Mouse (Mus musculus): Measurements from ENCODE around the gene Stip1.
"Not testable (repeated sequence)": the region's sequence is repeated elsewhere in the genome, so short reads cannot be mapped to it uniquely, and the experiment has no call there.

The Stip1 gene

DNA sequence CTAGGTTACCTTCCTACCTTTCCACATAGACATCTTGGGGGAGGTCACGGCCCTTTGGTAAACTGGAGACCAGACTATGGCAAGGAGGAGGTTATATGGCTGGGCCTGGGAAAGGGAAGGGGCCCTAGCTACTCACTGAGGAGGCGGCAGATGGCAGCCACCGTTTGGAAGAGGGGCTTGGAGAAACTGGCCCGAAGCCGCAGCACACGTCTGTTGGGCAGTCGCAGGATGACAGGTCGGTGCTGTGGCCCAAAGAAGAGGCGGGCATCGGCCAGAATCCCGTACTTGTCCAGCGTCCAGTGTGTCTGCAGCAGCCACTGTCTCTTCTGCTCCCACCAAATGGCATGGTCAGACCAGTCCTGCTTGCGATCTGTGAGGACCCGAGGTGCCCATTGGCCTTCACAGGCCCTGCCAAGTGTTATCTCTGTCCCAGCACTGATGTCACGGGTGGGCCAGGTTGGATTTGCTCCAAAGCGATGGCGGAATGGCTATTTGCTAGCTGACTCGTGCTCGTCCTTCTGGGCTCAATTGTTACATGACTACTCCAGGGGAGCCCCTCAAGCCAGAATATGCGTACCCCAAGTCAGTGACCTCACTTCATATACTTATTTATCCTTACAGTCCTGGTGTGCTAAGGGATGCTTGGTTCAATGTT lies 25.2 kb downstream of the Stip1 start:
- no peak for DNase-seq (ENCODE audit: low read depth, low spot score)

DNA sequence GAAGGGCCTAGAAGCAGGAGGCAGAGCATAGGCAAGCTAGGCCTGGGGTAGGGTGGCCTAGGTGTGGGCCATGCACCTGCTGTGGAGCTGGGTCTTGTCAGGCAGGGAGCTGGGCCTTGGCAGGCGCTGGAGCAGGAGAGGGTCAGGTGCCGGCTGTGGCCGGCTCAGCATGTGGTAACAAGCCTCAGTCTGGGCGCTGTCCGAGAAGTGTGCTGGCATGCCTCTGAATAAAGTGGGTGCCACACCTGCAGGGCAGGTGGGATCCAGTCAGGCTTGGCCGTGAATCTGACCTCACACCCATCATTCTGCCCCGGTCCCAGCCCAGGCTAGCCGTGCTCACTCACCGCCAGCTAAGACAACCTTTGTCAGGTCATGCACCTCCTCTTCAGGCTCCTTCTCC lies 25.8 kb downstream of the Stip1 start:
- DNase-seq (ENCODE audit: low read depth, low spot score): no peak

DNA sequence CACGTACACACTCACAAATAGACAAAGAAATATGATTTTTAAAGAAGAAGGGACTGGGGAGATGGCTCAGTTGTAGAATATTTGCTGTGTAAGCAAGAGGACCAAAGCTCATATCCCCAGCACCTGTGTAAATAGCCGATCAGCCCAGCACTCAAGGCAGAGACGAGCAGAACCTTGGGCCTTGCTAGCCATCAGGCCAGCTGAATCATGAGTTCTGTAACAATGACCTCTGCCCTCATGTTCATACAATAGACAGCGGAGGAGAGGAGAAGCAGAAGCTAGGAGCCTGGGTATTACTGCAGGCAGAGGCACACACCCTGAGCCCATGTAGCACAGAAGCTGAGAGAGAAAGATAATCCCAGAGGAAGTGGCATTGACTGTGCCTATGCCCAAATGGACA lies 27.3 kb downstream of the Stip1 start:
- DNase-seq (ENCODE audit: low read depth, low spot score): no peak

DNA sequence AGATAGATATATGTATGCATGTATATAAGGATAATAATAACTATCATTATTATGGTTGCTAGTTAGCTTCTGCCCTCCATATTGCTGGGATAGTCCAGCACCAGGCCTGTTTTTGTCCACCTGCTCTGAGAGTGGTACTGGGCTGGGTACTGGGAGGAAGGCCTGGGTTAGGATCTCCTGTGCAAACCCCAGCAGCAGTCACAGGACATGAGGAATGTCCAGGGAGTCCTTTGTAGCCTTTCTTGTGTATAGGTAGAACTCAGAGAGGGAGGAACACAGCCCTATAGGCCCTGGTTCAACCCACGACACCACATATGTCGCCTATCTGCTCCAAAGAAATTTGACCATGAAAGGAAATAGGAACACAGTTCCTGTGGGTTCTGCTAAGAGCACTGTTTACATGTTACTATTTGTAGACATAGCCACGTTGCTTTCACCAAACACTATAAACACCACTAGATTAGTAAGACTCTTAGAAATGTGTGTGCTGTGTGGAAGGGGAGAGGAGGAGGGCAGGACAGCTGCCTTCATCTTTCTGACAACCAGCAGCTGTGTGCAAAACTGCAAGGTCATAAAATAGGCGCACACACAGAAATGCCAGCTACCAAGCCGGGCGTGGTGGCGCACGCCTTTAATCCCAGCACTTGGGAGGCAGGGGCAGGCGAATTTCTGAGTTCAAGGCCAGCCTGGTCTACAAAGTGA lies 32.7 kb downstream of the Stip1 start:
- no peak for DNase-seq (ENCODE audit: low read depth, low spot score)

GRCm38 (mm10) chr19:6999360-7000063 lies 40.3 kb downstream of the Stip1 start:
- no peak for DNase-seq (ENCODE audit: low read depth, low spot score)

DNA sequence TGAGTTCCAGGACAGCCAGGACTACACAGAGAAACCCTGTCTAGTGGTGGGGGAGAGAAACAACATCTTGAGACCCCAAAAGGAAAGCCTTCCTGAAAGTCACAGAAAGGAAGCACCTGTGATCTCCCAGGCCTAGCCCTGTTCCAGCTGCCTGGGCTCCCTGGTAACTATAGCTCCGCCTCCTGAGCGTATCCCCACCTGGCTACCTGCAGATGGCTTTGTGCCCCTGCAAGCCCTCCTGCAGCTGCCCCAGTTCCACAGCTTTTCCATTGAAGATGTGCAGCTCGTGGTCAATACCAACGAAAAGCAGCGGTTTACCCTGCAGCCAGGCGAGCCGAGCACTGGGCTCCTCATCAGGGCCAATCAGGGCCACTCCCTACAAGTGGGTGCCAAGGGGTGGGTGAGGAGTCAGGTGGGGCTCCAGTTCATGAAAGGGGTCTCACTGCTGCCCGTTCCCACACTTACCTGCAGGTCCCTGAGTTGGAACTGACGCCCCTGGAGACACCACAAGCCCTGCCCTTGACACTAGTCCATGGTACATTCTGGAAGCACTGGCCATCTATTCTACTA lies 42.0 kb downstream of the Stip1 start:
- DNase-seq (ENCODE audit: low read depth, low spot score): no peak

DNA sequence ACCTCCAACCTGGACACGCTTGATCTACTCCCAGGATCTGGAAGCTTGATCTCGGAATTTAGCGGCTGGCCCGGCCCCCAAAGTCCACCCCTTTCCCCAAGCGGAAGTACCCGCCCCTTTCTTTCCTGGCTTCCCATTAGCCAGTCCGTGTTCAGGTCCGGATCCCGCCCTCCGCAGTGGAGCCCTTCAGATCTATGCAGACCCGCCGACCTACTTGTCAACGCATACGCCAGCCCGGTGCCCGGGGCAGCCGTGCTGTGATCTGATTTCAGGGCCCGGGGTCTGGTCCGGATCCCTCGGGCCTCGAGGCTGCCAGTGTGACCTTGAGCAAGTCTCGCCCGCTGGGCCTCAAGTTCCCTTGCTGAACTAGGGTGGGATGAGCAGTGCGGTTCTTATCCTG lies 43.8 kb downstream of the Stip1 start, which contains the start of the genes Nudt22 and Trpt1:
Gene Nudt22, minus strand, starts transcription at position 112 of the 400 bp plus-strand sequence.
Gene Trpt1, plus strand, starts transcription at position 126 of the 400 bp plus-strand sequence.
- peak; percentile 72 for DNase-seq (ENCODE audit: low read depth, low spot score)

- DNase-seq (ENCODE audit: low read depth, low spot score): no peak
These were observed 44.3 kb downstream of the Stip1 start for GRCm38 (mm10) chr19:6995255-6995991.

DNA sequence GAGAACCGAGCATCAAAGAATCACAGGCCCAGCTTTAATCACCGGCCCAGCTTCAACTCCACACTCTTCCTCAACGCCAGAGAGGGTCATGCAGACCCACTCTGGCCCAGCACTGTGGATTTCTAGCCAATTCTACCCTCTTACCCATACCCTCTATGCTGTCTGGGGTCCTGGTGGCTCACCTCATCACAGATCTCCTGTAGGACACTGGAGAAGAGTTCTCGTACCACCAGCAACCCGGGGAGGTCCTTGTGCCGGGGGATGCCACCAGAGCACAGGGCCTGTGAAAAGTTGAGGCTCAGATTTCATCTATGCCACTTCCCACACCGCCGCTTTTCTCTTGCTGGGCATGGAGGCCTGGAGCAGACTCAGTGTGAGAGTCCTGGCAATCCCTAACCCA lies 45.3 kb downstream of the Stip1 start:
- no peak for DNase-seq (ENCODE audit: low read depth, low spot score)

GRCm38 (mm10) chr19:6994002-6994401 lies 45.8 kb downstream of the Stip1 start:
- DNase-seq (ENCODE audit: low read depth, low spot score): no peak

- no peak for DNase-seq (ENCODE audit: low read depth, low spot score)
These were observed 46.6 kb downstream of the Stip1 start for GRCm38 (mm10) chr19:6993011-6993770.

GRCm38 (mm10) chr19:6992011-6992858 lies 47.5 kb downstream of the Stip1 start, which contains the start of gene Dnajc4:
Gene Dnajc4 (minus strand): TSS chr19:6992572.
- DNase-seq (ENCODE audit: low read depth, low spot score): peak; percentile 88

DNA sequence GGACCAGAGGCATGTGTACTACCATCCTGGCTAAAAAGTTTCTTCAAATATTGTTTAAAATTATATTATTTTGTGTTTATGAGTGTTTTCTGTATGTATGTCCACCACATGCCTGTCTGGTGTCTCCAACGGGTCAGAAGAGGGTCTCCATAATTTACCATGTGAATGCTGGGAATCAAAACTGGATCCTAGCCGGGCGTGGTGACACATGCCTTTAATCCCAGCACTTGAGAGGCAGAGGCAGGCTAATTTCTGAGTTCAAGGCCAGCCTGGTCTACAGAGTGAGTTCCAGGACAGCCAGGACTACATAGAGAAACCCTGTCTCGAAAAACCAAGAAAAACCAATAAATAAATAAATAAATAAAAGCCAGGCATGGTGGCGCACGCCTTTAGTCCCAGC lies 48.6 kb downstream of the Stip1 start:
- DNase-seq (ENCODE audit: low read depth, low spot score): not testable (repeated sequence)

GRCm38 (mm10) chr19:6990712-6991111 lies 49.1 kb downstream of the Stip1 start:
- DNase-seq (ENCODE audit: low read depth, low spot score): no peak

DNA sequence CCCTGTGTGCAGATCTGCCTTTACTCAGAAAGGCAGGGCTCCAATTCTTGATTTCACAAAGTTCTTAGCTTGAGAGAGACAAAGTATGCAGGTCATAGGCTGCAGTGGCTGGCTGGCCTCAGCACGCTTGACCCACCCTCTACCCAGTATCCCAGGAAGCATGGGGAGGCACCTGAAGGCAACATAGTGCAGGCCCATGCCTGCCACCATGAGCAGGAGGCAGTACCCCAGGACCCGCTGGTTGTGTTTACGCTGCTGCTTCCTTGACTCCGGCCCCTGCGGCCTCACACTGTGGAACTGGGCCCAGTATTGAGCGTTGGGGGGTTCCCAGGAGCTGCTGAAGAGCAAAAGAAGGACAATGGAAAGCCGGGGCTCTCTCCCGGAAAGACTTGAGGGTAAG lies 50.5 kb downstream of the Stip1 start:
- DNase-seq (ENCODE audit: low read depth, low spot score): no peak

DNA sequence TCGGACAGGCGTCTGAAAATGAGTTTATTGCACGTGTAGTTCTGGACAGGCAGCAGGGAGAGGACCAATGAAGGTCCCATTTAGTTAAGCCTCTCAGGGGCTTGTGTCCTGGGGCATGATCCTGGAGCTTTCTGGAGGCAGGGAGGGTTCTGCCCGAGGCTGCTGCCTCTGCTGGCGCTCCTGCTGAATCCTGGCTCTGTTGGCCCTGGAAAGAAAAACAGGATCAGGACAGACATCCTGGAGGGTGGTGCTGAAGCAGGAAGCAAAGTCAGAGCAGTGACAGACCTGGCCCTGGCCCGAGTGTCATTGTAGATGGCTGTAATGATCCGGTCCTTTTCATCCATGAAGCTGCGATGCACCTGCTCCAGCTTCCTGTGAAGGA lies 51.9 kb downstream of the Stip1 start:
- no peak for DNase-seq (ENCODE audit: low read depth, low spot score)

DNA sequence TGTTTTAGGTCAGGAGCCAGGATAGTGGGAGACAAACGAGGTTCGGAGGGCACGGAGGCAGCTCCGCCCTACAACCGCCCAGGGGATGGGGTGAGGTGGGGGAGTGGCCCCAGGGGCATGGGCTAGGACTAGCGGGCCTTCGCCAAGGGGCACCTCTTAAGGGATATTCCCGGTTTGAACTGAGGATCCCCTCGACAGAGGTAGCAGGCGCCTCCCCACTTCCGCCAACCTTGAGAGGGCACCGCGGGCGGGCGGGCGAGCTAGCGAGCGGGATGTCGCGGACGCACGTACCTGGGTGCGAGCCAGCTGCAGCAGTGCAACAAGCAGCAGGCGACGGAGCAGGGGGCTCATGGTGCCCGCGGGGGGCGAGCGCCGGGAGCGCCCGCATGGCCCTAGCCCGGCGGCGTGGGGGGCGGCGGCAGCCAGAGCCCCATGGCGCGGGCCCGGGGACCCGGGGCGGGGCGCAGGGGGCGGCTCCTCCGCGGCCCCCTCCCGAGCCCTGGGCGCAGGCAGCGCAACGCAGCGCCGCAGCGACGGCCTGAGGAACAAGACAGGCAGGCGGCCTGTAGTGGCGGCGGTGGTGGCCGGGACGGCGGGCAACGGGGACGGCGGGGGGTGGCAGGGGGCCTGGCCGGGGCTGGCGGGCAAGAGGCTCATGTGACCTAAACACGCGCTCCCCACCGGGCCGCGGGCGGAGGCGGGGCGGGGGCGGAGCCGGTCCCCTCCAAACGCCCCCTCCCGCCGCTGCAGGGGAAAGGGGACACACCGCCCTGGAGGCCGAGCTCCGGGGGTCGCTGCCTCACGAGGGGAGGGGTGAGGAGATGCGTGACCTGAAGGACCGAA lies 52.5 kb downstream of the Stip1 start, which contains the start of gene Vegfb:
Gene Vegfb, minus strand, starts transcription at position 591 of the 843 bp plus-strand sequence.
- no peak for DNase-seq (ENCODE audit: low read depth, low spot score)

GRCm38 (mm10) chr19:6985951-6986708 lies 53.6 kb downstream of the Stip1 start:
- no peak for DNase-seq (ENCODE audit: low read depth, low spot score)
